Mouse (Mus musculus) embryonic fibroblast, embryonic 13.5 days (primary cell): ENCODE measurements around the gene Snx22. TPM values are rescaled to one million over a fixed set of nuclear protein-coding genes. Genes with fewer than 3 reads are reported as not detected.

ENCODE experiments used
- H3K27ac ChIP-seq: 2 replicates; pipeline ENCODE4 v1.5.1; 2012; ENCODE audit warnings: low read length, control low read depth, inconsistent platforms; ENCODE audit not compliant: insufficient read depth
- H3K4me1 ChIP-seq: 2 replicates; pipeline ENCODE4 v1.6.1; 2011; ENCODE audit warnings: low read length; ENCODE audit not compliant: control insufficient read depth, insufficient read depth
- H3K4me3 ChIP-seq: 2 replicates; pipeline ENCODE4 v1.5.1; 2011; ENCODE audit warnings: mild to moderate bottlenecking, control low read depth, low read length; ENCODE audit not compliant: insufficient read depth
- CTCF ChIP-seq: IDR thresholded peaks from 2 replicates; pipeline ENCODE4 v1.5.1; 2011; ENCODE audit warnings: mild to moderate bottlenecking, control low read depth, low read length, moderate library complexity, borderline replicate concordance; ENCODE audit not compliant: insufficient read depth
- POLR2A ChIP-seq: IDR thresholded peaks from 2 replicates; pipeline ENCODE4 v1.6.1; 2011; ENCODE audit warnings: low read depth, mild to moderate bottlenecking, control low read depth, low read length, moderate library complexity
- polyA plus RNA-seq: library from polyadenylated mRNA; stranded (reverse); fragments of >200 nt; gene quantifications from 2 replicates; pipeline ENCODE4 v1.2.4, GENCODE M21; 2011; ENCODE audit warnings: low read depth; ENCODE audit not compliant: missing spikeins, insufficient read length

Snx22 gene
- polyA plus RNA-seq, 1 experiment, result 0.33 TPM

GRCm38 (mm10) chr9:66020601-66021000 is 48.9 kb downstream of the Snx22 start:
- Histone ChIP-seq H3K27ac (no peak overlapping the region), H3K4me1 (no peaks in the 10 kb centered on the region), H3K4me3 (no peak overlapping the region)
- TF ChIP-seq CTCF, result no peak
- TF ChIP-seq POLR2A, result no peak

Other genes with a start within 250 kb of the Snx22 start
- 22.7 and 30.4 TPM in 2 replicates for gene Zfp609, start 242.2 kb downstream of the Snx22 start, polyA plus RNA-seq
- 71.8 and 102 TPM in 2 replicates for gene Pclaf, start 179.5 kb downstream of the Snx22 start, polyA plus RNA-seq
- gene Trip4, start 160.9 kb downstream of the Snx22 start, polyA plus RNA-seq, result 40.4 and 44.4 TPM in 2 replicates
- 64.7 and 70.2 TPM in 2 replicates for gene Csnk1g1, start 160.8 kb downstream of the Snx22 start, polyA plus RNA-seq
- gene Ppib, start 9.5 kb downstream of the Snx22 start, polyA plus RNA-seq, result 484 and 532 TPM in 2 replicates
- gene Snx1, start 56.9 kb upstream of the Snx22 start, polyA plus RNA-seq, result 58.6 and 70.5 TPM in 2 replicates
- 46.9 and 48.2 TPM in 2 replicates for gene Ciao2a, start 56.9 kb upstream of the Snx22 start, polyA plus RNA-seq
- 0.30 TPM in 1 of 2 replicates, not detected in the other for gene Dapk2, start 88.5 kb upstream of the Snx22 start, polyA plus RNA-seq